Mouse (Mus musculus) left cerebral cortex, postnatal 25 days (tissue): ENCODE results near the gene Dhx58. TPM values are rescaled to one million over a fixed set of nuclear protein-coding genes. Genes with fewer than 3 reads are reported as not detected.
A peak's percentile ranks its signal among the peaks of the same experiment; 100 is the strongest.

ENCODE experiments used
- DNase-seq, 2 experiments: peaks; one replicate each; pipeline ENCODE4 v3.0.0; 2022; ENCODE audit warnings: low spot score in 2 of 2, mixed read lengths in 1 of 2
- intact Hi-C: fragments of 180-260 bp; cut with DNase I; formaldehyde crosslinking; loops from one replicate; pipeline ENCODE4 v1.15.1; 2025
- total RNA-seq, 2 experiments: library from RNA; stranded (reverse); gene quantifications; 2 replicates each; pipeline ENCODE4 v1.2.3; 2021

Gene Dhx58
- total RNA-seq, 2 experiments from 2014 or later, result 1.9 to 2.6 TPM

GRCm38 (mm10) chr11:100727201-100727600 lies 23.1 kb upstream of the Dhx58 start:
- no peak for DNase-seq
- intact Hi-C loops, result no loop called here

DNA sequence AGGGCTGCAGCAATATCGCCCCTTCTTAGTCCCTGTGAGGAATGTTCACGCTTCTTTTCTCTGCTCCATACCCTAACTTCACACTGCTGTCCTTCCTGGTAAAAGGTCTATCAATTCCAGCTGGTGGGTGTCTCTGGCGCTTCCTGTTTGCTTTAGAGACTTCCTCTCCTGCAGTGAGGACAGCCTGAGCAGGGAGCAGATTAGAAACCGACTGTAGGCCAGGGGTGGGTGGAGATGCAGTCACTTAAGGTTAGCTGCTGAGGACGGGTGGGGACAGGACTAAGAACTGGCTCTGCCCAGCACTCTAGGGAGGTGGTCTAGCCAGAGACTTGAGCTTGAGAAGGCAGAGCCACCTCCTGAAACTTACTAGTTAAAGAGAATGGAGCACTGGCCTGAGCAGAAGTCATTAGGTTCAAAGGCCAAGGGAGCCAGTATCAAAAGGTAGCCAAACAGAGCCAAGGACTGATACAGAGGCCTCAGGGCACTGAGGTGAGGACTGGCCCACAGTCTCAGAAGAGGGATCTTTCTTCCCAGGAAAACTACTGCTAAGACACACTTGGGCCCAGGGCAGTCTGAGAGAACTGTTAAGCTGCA lies 20.9 kb upstream of the Dhx58 start:
- intact Hi-C loops, result no loop called here
- no peak for DNase-seq

GRCm38 (mm10) chr11:100722493-100723028 lies 18.5 kb upstream of the Dhx58 start:
- DNase-seq, result no peak
- intact Hi-C loops, result no loop called here

GRCm38 (mm10) chr11:100721776-100722492 lies 17.9 kb upstream of the Dhx58 start:
- intact Hi-C loops, result no loop called here

GRCm38 (mm10) chr11:100721254-100721653 lies 17.2 kb upstream of the Dhx58 start:
- DNase-seq, result peak in 1 of 2 experiments; percentile 57
- intact Hi-C loops, result no loop called here

More at GRCm38 (mm10) chr11:100721776-100722492, 17.9 kb upstream of the Dhx58 start:
- no peak for DNase-seq

- intact Hi-C loops, result no loop called here
- DNase-seq, result peak in 1 of 2 experiments; percentile 76
Observed at GRCm38 (mm10) chr11:100720345-100720744, 16.3 kb upstream of the Dhx58 start.

- no peak for DNase-seq
- intact Hi-C loops, result loop anchor here (1.0 kb wide), 1 partner anchor 39 kb away; the partner anchor contains the start of gene Kcnh4
Observed at GRCm38 (mm10) chr11:100719893-100720292, 15.8 kb upstream of the Dhx58 start.

DNA sequence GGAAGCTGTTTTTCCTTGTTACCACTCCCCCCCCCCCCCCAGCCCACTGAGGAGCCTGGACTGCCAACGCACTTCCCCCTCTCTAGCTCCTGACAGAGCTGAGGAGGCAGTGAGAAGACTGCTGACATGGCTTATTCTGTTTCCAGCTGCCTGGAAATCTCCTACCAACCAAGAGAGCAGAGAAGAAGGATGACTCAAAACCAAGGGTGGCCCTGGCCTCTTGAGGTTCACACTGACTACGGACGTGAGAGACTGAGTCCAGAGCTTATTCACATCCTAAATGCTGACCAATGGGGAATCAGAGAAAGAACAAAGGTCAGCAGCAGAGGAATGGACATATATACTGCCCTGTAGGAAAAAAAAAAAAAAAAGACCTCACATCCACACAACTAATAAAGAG lies 15.2 kb upstream of the Dhx58 start:
- intact Hi-C loops, result loop anchor here (1.0 kb wide), 1 partner anchor 40 kb away; the partner anchor contains the start of gene Kcnh4

DNA sequence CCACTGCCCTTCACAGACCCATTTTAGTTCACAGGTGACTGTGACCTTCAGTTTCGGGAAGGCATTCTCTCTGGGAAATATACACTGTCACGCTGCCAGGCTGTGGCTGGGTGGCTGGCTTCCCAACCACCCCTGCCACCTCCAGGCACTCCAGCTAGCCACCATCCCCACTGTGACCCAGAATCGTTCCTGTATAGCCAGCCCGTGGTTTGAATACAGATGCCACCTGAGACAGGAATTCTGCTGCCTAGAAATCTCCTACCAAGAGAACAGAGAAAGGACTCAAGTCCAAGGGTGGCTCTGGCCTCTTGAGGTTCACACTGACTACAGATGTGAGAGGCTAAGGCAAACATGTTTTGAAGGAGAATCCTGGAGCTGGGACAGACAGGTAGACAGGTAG lies 14.8 kb upstream of the Dhx58 start:
- intact Hi-C loops, result loop anchor here (1.0 kb wide), 1 partner anchor 40 kb away; the partner anchor contains the start of gene Kcnh4
- DNase-seq, result no peak

More for the DNA sequence above, 15.2 kb upstream of the Dhx58 start:
- DNase-seq, result peak in 1 of 2 experiments; percentile 79

GRCm38 (mm10) chr11:100718462-100718861 lies 14.4 kb upstream of the Dhx58 start:
- intact Hi-C loops, result no loop called here
- DNase-seq, result no peak

- intact Hi-C loops, result loop anchor here (1.0 kb wide), 1 partner anchor 238 kb away; no protein-coding TSS in a partner anchor
- peak in 1 of 2 experiments; percentile 72 for DNase-seq
Observed at GRCm38 (mm10) chr11:100716649-100717048, 12.6 kb upstream of the Dhx58 start.

DNA sequence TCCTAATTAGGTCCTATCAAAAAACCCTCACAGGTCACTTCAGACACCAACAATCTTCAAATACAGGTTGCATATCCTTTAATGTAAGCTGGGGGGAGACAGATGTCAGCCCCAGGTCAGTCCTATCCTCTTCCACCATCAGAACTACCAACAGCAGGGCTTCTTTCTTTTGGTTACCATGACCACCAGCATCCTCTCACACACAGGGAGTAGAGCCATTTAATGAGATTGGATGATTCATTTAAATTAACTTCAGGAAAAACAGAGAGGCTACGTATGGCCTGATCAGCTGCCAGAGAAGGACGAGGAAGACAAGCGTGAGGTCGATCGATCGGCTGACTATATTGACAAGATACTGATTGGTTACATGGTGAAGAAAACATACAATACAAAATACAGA lies 10.9 kb upstream of the Dhx58 start:
- no peak for DNase-seq
- intact Hi-C loops, result loop anchor here (1.0 to 2.0 kb wide), 3 partner anchors 24 to 244 kb away; partner anchors contain the start of gene Rab5c

GRCm38 (mm10) chr11:100714534-100714915 lies 10.5 kb upstream of the Dhx58 start:
- intact Hi-C loops, result loop anchor here (1.0 to 2.0 kb wide), 3 partner anchors 24 to 244 kb away; partner anchors contain the start of gene Rab5c
- peak; percentile 82 to 85 for DNase-seq

DNA sequence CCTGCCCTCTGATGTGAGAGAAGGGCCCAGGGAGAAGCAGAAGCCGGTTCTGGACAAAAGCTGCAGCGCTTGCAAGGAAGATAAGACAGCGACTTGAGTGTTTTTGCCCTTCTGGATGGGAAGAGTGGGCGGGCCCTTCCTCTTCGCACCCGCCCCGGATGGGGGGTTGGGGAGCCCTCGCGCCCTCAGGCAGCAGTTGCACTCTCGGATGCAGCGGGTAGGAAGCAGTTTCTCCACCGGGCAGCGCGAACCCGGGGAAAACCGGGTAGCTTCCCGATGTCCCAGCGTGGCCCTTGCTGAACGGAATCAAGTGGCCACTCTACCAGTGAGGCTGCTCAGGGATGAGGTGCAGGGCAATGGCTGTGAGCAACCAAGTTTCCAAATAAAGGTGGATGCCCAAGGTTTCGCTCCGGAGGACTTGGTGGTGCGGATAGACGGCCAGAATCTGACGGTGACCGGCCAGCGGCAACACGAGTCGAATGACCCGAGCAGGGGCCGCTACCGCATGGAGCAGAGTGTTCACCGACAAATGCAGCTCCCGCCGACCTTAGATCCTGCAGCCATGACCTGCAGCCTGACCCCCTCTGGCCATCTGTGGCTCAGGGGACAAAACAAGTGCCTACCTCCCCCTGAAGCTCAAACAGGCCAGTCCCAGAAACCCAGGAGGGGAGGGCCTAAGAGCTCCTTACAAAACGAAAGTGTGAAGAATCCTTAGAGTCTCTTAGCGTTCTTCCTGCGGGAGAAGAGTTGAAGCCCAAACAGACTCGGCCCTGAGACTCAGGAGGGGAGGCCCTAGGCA lies 9.9 kb upstream of the Dhx58 start, which contains the start of gene Hspb9:
Hspb9 (plus strand) TSS at position 116 of the 799 bp plus-strand sequence.
- intact Hi-C loops, result loop anchor here (1.0 to 2.0 kb wide), 3 partner anchors 25 to 245 kb away; partner anchors contain the start of gene Rab5c
- DNase-seq, result peak; percentile 49 to 66

DNA sequence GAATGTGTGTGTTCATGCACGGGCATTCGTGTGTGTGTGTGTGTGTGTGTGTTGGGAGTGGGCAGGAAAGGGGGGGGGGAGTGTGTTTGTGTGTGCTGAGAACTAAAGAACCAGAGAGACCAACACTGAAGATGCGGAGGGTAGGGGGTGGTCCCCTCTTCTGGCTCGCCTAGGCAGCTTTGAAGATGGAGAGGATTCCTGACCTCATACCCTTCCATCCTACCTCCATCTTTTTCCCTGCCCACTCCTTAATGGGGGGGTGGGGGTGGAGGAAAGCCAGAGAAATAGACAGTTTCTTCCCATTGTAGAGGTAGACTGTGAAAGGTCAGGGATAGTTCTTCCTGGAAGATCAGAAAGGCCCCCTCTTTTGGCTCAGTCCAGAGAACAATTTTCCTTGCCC lies 9.1 kb upstream of the Dhx58 start:
- intact Hi-C loops, result no loop called here
- DNase-seq, result no peak

- intact Hi-C loops, result no loop called here
- peak; percentile 89 to 90 for DNase-seq
Observed at GRCm38 (mm10) chr11:100711783-100712615, 7.9 kb upstream of the Dhx58 start, which contains the start of gene Kat2a. Gene Kat2a (minus strand): TSS chr11:100712465.

GRCm38 (mm10) chr11:100710977-100711376 lies 6.9 kb upstream of the Dhx58 start:
- intact Hi-C loops, result no loop called here
- no peak for DNase-seq

DNA sequence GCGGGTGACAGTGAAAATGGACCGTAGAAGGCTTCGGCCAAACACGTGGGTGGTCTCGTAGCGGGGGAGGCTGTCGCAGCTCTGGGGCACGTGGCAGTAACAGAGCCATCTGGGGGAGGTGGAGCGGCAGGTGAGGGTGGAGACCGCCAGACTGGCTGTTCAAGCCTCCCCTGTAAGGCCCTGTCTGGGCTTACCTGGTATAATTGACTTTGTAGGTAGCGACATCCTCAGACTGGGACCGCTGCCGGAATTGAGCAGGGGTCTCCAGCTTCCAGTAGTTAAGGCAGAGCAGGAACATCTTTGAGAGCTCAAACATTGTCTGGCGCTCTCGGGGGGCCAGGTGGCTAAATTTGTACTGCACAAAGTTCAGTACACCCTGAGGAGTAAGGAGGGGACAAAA lies 6.5 kb upstream of the Dhx58 start:
- no peak for DNase-seq
- intact Hi-C loops, result no loop called here
